Mouse (Mus musculus): ENCODE results near the gene Slf2.

DNA sequence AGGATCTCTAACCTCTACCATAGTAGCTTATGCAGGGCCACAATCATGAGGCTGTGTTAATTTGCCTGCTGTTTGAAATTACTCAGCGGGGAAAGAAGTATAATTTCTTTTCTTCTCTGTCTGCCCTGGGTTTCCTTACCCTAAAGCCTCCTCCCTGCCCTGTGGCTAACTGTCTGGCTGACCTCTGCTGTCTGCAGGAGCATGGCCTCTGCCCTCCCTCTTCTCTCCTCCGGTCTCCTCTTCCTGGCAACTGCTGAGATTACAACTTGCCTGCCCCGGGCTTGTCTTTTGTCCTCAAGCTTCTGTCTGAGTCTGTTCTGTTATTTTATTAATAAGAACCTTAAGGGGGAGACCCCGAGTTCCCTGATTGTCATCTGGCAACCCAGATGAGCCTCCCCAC, 25.6 kb upstream of the Slf2 start:
- TF ChIP-seq CTCF (conservative IDR thresholded peaks at IDR 0.05 in 1 of 2, IDR thresholded peaks at IDR 0.05 in 1 of 2; ENCODE audit: low read depth in 2 of 2, low read length in 2 of 2) (no peak), POLR2A (IDR thresholded peaks at IDR 0.05; ENCODE audit: low read depth, low read length) (no peak), ELF1 (IDR thresholded peaks at IDR 0.05; ENCODE audit: low read depth, low read length) (no peak), CHD1 (IDR thresholded peaks at IDR 0.05; ENCODE audit: low read depth, low read length) (no peak), MAFK (IDR thresholded peaks at IDR 0.05; ENCODE audit: insufficient replicate concordance, low read length) (no peak), E2F4 (IDR thresholded peaks at IDR 0.05; ENCODE audit: insufficient replicate concordance, low read depth, low read length) (no peak), RAD21 (IDR thresholded peaks at IDR 0.05; ENCODE audit: low read depth, low read length) (no peak), EP300 (IDR thresholded peaks at IDR 0.05; ENCODE audit: low read length) (no peak), IRF4 (IDR thresholded peaks at IDR 0.05; ENCODE audit: low read depth, low read length) (no peak), BHLHE40 (IDR thresholded peaks at IDR 0.05; ENCODE audit: low read depth, low read length) (no peak), KAT2A (IDR thresholded peaks at IDR 0.05; ENCODE audit: insufficient replicate concordance, low read length) (no peak)
